In the genomic region with DNA sequence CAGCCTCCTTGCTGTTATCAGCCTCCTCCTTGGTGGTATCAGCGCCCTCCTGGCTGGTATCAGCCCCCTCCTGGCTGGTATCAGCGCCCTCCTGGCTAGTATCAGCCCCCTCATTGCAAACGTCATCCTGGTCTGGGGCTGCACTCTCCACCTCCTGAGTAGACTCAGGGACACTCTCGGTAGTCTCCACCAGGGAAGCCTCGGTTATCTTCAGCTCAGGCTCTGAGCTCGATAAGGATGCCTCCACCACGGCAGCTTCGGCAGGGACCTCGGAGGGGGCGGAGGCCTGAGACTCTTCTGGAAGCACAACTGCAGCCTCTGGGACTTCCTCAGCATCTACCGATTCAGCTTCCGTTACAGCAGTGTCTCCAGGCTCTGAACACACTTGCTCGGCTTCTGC, we compare ENCODE assay signal across 9 mouse cellular contexts. TPM values are rescaled to one million over a fixed set of nuclear protein-coding genes. Genes with fewer than 3 reads are reported as not detected.
DNase-seq lines count a peak whose midpoint lies in the region; ATAC-seq lines count a peak whose summit lies in the region.
"Had no signal": no experiment of that assay in that cellular context is flagged by ENCODE, and none has a peak within 500 bp of the region (broad histone marks: within the 10 kb centered on the region; RNA-seq: fewer than 3 reads in every experiment).

No protein-coding gene starts in this region.

- DNase-seq in kidney, adult 8-10 months, result no peak
- DNase-seq in cerebellum, adult 11-12 months, result no peak
- DNase-seq in urinary bladder, postnatal 36 days (ENCODE audit: low spot score in 2 of 2), result no peak
- DNase-seq in left cerebral cortex, postnatal 25 days (ENCODE audit: low spot score in 2 of 2), result no peak

- peak overlapping the region; percentile 58 for H3K4me2 ChIP-seq in kidney, embryonic 16.5 days (replicated peaks; ENCODE audit: low read depth, low read length)
- peak overlapping the region; percentile 57 for H3K4me2 ChIP-seq in limb, embryonic 13.5 days (replicated peaks)
- H3K4me2 ChIP-seq in neural tube, embryonic 12.5 days (replicated peaks), result peak overlapping the region; percentile 47

- H3K4me3 ChIP-seq in kidney, embryonic 16.5 days (ENCODE audit: low read length), result peak overlapping the region; percentile 22
- peak overlapping the region; percentile 25 for H3K4me3 ChIP-seq in limb, embryonic 13.5 days
- H3K4me3 ChIP-seq in neural tube, embryonic 12.5 days, result peak overlapping the region; percentile 2

- 2% methylated on average over 13 of the region's 13 CpGs for WGBS in kidney, embryonic 16.5 days
- 8% methylated on average over 13 of the region's 13 CpGs for WGBS in limb, embryonic 13.5 days
- WGBS in neural tube, embryonic 12.5 days, result 7% methylated on average over 13 of the region's 13 CpGs

- H3K36me3 ChIP-seq in kidney, embryonic 16.5 days (ENCODE audit: insufficient read depth, low read length), result no peaks in the 10 kb centered on the region
- no peaks in the 10 kb centered on the region for H3K36me3 ChIP-seq in limb, embryonic 13.5 days
- no peaks in the 10 kb centered on the region for H3K36me3 ChIP-seq in neural tube, embryonic 12.5 days

- ATAC-seq in kidney, embryonic 16.5 days (ENCODE audit: low FRiP score, low TSS enrichment), result peak; percentile 70
- ATAC-seq in erythroblast, adult 5-6 weeks (replicated peaks; ENCODE audit: low FRiP score, poor library complexity, severe bottlenecking), result peak; percentile 61
- no peak for ATAC-seq in limb, embryonic 13.5 days (ENCODE audit: low FRiP score, low read depth)
- no peak for ATAC-seq in neural tube, embryonic 12.5 days (ENCODE audit: low FRiP score, low read depth)
- ATAC-seq: Patski had no signal

- H3K9ac ChIP-seq in kidney, embryonic 16.5 days (replicated peaks; ENCODE audit: low read length), result peak overlapping the region; percentile 44
- H3K9ac ChIP-seq in limb, embryonic 13.5 days, result peak overlapping the region; percentile 53
- 0 out of 2 replicates have a peak overlapping the region, but pooled peaks have one; percentile 45 for H3K9ac ChIP-seq in neural tube, embryonic 12.5 days

- intact Hi-C loops in left cerebral cortex, postnatal 25 days (cut with DNase I), result no loop called here

- no peaks in the 10 kb centered on the region for H3K27me3 ChIP-seq in kidney, embryonic 16.5 days (ENCODE audit: insufficient read depth, low read length)
- 0 out of 2 replicates have a peak, but pooled peaks cover 8% of the 10 kb centered on the region for H3K27me3 ChIP-seq in limb, embryonic 13.5 days
- H3K27me3 ChIP-seq in neural tube, embryonic 12.5 days (replicated peaks), result no peaks in the 10 kb centered on the region
- H3K27me3 ChIP-seq: Patski had no signal

- peaks cover 6% of the 10 kb centered on the region for H3K4me1 ChIP-seq in kidney, embryonic 16.5 days (ENCODE audit: insufficient read depth, low read length)
- H3K4me1 ChIP-seq in limb, embryonic 13.5 days, result peaks cover 5% of the 10 kb centered on the region; the same call in 1 of the 2 replicates
- 0 out of 2 replicates have a peak, but pooled peaks cover 5% of the 10 kb centered on the region for H3K4me1 ChIP-seq in neural tube, embryonic 12.5 days

- H3K27ac ChIP-seq in kidney, embryonic 16.5 days (ENCODE audit: low read length), result no peak overlapping the region
- no peak overlapping the region for H3K27ac ChIP-seq in limb, embryonic 13.5 days
- no peak overlapping the region for H3K27ac ChIP-seq in neural tube, embryonic 12.5 days

- H3K9me3 ChIP-seq in kidney, embryonic 16.5 days (ENCODE audit: low read length), result peaks cover 2% of the 10 kb centered on the region; the same call in 1 of the 2 replicates
- H3K9me3 ChIP-seq in limb, embryonic 13.5 days, result no peaks in the 10 kb centered on the region
- no peaks in the 10 kb centered on the region for H3K9me3 ChIP-seq in neural tube, embryonic 12.5 days

RNA-seq across cellular contexts. Expression of gene Mgarp, which starts 7.6 kb away (rescaled TPM):
- 7.3 and 10.5 TPM in 2 replicates for polyA plus RNA-seq in kidney, embryonic 16.5 days (2015; fragmentation: Nextera tagmentation; extraction: Ambion mirVana)
- total RNA-seq in erythroblast, adult 5-6 weeks (2015; ENCODE audit: low replicate concordance), result not detected in 2 replicates
- total RNA-seq in erythroblast, adult 5-6 weeks (2017; ENCODE audit: low replicate concordance), result 0.56 TPM in 1 of 2 replicates, not detected in the other
- polyA plus RNA-seq in limb, embryonic 13.5 days (2015; fragmentation: Nextera tagmentation; extraction: Ambion mirVana), result 4.5 and 6.4 TPM in 2 replicates
- polyA plus RNA-seq in neural tube, embryonic 12.5 days (2016; fragmentation: Nextera tagmentation; extraction: Ambion mirVana), result 2.4 and 2.5 TPM in 2 replicates
- total RNA-seq in left cerebral cortex, postnatal 25 days (2021), result not detected

RNA-seq across cellular contexts. Expression of gene Ndufc1, which starts 19.9 kb away (rescaled TPM):
- polyA plus RNA-seq in kidney, embryonic 16.5 days (2015; fragmentation: Nextera tagmentation; extraction: Ambion mirVana), result 672 and 707 TPM in 2 replicates
- 27.4 and 43.2 TPM in 2 replicates for total RNA-seq in erythroblast, adult 5-6 weeks (2015; ENCODE audit: low replicate concordance)
- total RNA-seq in erythroblast, adult 5-6 weeks (2017; ENCODE audit: low replicate concordance), result 2.5 and 23.8 TPM in 2 replicates
- 645 and 690 TPM in 2 replicates for polyA plus RNA-seq in limb, embryonic 13.5 days (2015; fragmentation: Nextera tagmentation; extraction: Ambion mirVana)
- 723 and 776 TPM in 2 replicates for polyA plus RNA-seq in neural tube, embryonic 12.5 days (2016; fragmentation: Nextera tagmentation; extraction: Ambion mirVana)
- total RNA-seq in left cerebral cortex, postnatal 25 days (2021), result 100 to 1,000 TPM; 362 to 365 TPM

RNA-seq across cellular contexts. Expression of gene Naa15, which starts 26.0 kb away (rescaled TPM):
- 37.7 and 40.9 TPM in 2 replicates for polyA plus RNA-seq in kidney, embryonic 16.5 days (2015; fragmentation: Nextera tagmentation; extraction: Ambion mirVana)
- total RNA-seq in erythroblast, adult 5-6 weeks (2015; ENCODE audit: low replicate concordance), result 27.2 and 38.0 TPM in 2 replicates
- total RNA-seq in erythroblast, adult 5-6 weeks (2017; ENCODE audit: low replicate concordance), result 42.0 and 49.9 TPM in 2 replicates
- 51.7 and 52.2 TPM in 2 replicates for polyA plus RNA-seq in limb, embryonic 13.5 days (2015; fragmentation: Nextera tagmentation; extraction: Ambion mirVana)
- polyA plus RNA-seq in neural tube, embryonic 12.5 days (2016; fragmentation: Nextera tagmentation; extraction: Ambion mirVana), result 57.4 and 65.9 TPM in 2 replicates
- 10 to 100 TPM; 46.8 to 51.3 TPM for total RNA-seq in left cerebral cortex, postnatal 25 days (2021)

RNA-seq across cellular contexts. Expression of gene Elf2, which starts 48.4 kb away (rescaled TPM):
- 62.9 and 64.4 TPM in 2 replicates for polyA plus RNA-seq in kidney, embryonic 16.5 days (2015; fragmentation: Nextera tagmentation; extraction: Ambion mirVana)
- total RNA-seq in erythroblast, adult 5-6 weeks (2015; ENCODE audit: low replicate concordance), result 20.9 and 24.0 TPM in 2 replicates
- 65.4 and 81.5 TPM in 2 replicates for total RNA-seq in erythroblast, adult 5-6 weeks (2017; ENCODE audit: low replicate concordance)
- 65.0 and 70.3 TPM in 2 replicates for polyA plus RNA-seq in limb, embryonic 13.5 days (2015; fragmentation: Nextera tagmentation; extraction: Ambion mirVana)
- 41.2 and 57.2 TPM in 2 replicates for polyA plus RNA-seq in neural tube, embryonic 12.5 days (2016; fragmentation: Nextera tagmentation; extraction: Ambion mirVana)
- total RNA-seq in left cerebral cortex, postnatal 25 days (2021), result 10 to 100 TPM; 35.6 to 36.4 TPM

Comparison
In these comparisons a context has a peak if more than half of its experiments do, and no peak if none do; other contexts are left out.
1. ATAC-seq: peak in kidney, embryonic 16.5 days (single experiment) and erythroblast, adult 5-6 weeks (single experiment); none in limb, embryonic 13.5 days (single experiment) and neural tube, embryonic 12.5 days (single experiment).
2. Peak in every context shown above with its lines, with median percentiles within 50 percentile points of each other: H3K4me2 ChIP-seq, H3K4me3 ChIP-seq and H3K9ac ChIP-seq.